Mouse (Mus musculus): ENCODE measurements at regions not wholly inside any gene's neighbourhood (a gene's known extent, or its start where the extent isn't known, plus 50 kb on each side); places are given as distances from the start of the nearest gene placed in this dataset.

DNA sequence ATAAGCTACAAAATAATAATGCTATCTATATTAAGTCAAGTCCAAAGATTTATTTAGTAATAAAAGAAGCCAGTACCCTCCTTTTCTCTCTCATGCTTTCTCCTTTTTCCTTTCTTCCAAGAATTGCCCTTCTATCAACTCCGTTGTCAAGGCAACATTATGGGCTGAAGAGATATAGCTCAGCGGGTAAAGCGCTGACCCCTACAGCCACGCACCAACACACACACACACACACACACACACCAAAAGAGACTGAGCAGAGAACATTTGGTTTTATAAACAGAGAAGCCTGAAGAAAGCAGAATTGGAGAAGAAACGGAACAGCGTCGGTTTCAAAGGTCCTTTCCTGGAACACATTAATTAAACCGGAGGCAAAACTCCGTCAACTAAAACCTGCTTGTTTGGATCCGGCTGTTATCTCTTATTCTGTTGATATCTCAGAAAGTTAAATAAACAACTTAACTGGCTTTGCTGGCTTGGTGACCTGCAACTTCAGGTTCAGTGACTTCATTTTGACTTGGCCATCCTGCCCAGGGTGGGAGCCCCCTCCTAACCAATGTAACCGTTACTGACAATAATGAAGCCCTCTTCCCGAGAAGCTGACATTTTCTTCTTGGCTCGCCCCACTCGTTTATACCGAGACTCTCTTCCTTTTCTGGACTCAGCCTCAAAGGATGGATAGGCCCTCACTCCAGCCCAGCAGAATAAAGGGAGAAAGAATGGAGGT is 394.5 kb upstream of the Gm10131 start:
- 78% methylated on average over 15 of the region's 15 CpGs for WGBS
- H3K4me1 ChIP-seq (ENCODE audit: control insufficient read depth, insufficient read depth, low read length): no peaks in the 10 kb centered on the region
- no peak overlapping the region for H3K27ac ChIP-seq (ENCODE audit: insufficient read depth, low read depth, low read length)
- no peak for TF ChIP-seq CTCF (IDR thresholded peaks at IDR 0.05; ENCODE audit: insufficient read depth, low read depth, low read length)
- TF ChIP-seq POLR2A (IDR thresholded peaks at IDR 0.05; ENCODE audit: insufficient read depth, low read depth, low read length): no peak
- H3K4me3 ChIP-seq (ENCODE audit: insufficient read depth, low read depth, low read length): no peak overlapping the region

DNA sequence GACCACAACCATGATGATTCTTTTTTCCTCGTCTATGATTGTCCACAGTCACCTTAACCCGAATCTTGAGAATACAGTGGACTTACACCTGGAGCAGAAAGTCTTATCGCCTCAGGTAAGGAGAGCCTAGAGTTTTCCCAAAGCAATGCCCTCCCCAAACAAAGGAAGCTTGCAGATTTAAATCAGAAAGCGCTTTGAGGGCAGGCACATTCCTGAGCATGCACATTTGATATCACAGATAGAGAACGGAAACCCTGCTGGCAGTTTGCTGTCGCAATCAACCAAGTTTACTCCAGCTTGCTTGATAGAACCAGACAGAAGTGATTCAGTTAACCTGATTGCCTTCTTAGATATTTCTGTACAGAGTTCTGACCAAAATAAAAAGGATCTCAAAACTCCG is 393.6 kb upstream of the Gm10131 start:
- no peak overlapping the region for H3K4me3 ChIP-seq (ENCODE audit: insufficient read depth, low read depth, low read length)

DNA sequence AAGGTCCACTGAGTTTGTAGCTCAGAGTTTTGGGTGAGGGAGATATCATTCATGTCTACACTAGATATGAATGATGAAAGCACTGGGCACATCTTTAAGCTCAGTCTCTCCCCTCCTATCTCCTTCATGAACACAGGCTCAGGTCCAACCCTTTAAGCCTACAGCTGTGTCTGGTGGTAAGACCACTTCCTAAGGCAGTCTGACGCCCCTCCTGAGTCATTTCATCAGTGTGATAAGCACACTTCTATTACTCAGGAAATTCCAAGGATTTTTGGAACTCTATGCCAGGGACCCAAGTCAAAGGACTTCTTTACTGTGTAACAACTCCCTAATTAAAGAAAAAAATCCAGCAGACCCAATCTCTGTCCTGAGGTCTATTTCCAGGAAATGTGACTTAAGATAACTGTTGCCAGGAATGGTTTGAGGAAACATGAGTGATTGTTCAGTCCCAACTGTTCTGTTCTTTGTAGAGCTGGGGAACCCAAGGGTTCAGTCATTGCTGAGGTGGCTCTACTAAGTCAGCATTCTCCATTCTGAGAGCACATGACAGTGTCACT is 391.1 kb upstream of the Gm10131 start:
- H3K4me1 ChIP-seq (ENCODE audit: control insufficient read depth, insufficient read depth, low read length): no peaks in the 10 kb centered on the region
- H3K4me3 ChIP-seq (ENCODE audit: insufficient read depth, low read depth, low read length): no peak overlapping the region
- no peak for TF ChIP-seq CTCF (IDR thresholded peaks at IDR 0.05; ENCODE audit: insufficient read depth, low read depth, low read length)
- no peak for TF ChIP-seq POLR2A (IDR thresholded peaks at IDR 0.05; ENCODE audit: insufficient read depth, low read depth, low read length)
- H3K27ac ChIP-seq (ENCODE audit: insufficient read depth, low read depth, low read length): no peak overlapping the region
- 78% methylated on average over 1 of the region's 1 CpGs for WGBS

More for the DNA sequence above, 393.6 kb upstream of the Gm10131 start:
- no peaks in the 10 kb centered on the region for H3K4me1 ChIP-seq (ENCODE audit: control insufficient read depth, insufficient read depth, low read length)
- no peak for TF ChIP-seq POLR2A (IDR thresholded peaks at IDR 0.05; ENCODE audit: insufficient read depth, low read depth, low read length)
- TF ChIP-seq CTCF (IDR thresholded peaks at IDR 0.05; ENCODE audit: insufficient read depth, low read depth, low read length): no peak
- 89% methylated on average over 7 of the region's 7 CpGs for WGBS
- no peak overlapping the region for H3K27ac ChIP-seq (ENCODE audit: insufficient read depth, low read depth, low read length)

DNA sequence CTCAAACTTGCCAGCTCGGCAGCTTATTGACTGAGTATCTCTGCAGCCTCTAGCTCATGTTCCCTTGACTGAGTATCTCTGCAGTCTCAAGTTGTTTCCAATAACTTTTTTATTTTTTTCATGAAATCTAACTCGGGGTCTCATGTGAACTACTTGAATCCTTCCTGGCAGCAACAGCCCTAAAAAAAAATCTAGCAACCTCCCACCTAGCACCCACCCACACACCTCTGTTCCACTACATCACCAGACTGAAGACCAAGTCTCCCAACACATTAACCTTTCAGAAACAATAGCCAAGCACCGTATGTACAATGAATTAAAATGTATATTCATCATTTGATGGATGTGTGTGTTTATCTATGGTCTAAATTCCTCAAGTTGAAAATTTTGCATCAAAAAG is 387.7 kb upstream of the Gm10131 start:
- WGBS: 80% methylated on average over 3 of the region's 3 CpGs
- no peaks in the 10 kb centered on the region for H3K4me1 ChIP-seq (ENCODE audit: control insufficient read depth, insufficient read depth, low read length)
- H3K4me3 ChIP-seq (ENCODE audit: insufficient read depth, low read depth, low read length): no peak overlapping the region
- no peak overlapping the region for H3K27ac ChIP-seq (ENCODE audit: insufficient read depth, low read depth, low read length)
- TF ChIP-seq CTCF (IDR thresholded peaks at IDR 0.05; ENCODE audit: insufficient read depth, low read depth, low read length): no peak

DNA sequence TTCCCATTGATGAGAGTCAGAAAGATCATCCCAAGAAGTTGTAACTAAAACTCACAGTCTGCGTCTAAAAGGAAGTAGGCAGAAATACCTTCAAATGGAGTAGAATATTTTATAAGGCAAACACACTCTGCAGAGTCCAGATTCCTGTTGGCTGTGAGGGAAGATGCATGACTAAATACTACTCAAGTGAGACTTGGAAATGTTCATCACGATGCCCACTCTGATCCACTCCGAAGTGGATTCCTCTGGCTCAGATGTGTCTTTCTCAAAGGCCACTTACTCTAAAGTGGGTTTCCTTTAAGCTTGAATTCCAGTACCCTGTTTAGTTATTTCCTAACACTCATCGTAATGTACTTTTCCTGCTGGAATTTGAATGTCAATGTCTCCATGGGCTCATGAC is 385.2 kb upstream of the Gm10131 start:
- no peak for TF ChIP-seq POLR2A (IDR thresholded peaks at IDR 0.05; ENCODE audit: insufficient read depth, low read depth, low read length)
- TF ChIP-seq CTCF (IDR thresholded peaks at IDR 0.05; ENCODE audit: insufficient read depth, low read depth, low read length): no peak
- no peak overlapping the region for H3K27ac ChIP-seq (ENCODE audit: insufficient read depth, low read depth, low read length)
- WGBS: 96% methylated on average over 4 of the region's 4 CpGs
- no peak overlapping the region for H3K4me3 ChIP-seq (ENCODE audit: insufficient read depth, low read depth, low read length)
- H3K4me1 ChIP-seq (ENCODE audit: control insufficient read depth, insufficient read depth, low read length): no peaks in the 10 kb centered on the region

DNA sequence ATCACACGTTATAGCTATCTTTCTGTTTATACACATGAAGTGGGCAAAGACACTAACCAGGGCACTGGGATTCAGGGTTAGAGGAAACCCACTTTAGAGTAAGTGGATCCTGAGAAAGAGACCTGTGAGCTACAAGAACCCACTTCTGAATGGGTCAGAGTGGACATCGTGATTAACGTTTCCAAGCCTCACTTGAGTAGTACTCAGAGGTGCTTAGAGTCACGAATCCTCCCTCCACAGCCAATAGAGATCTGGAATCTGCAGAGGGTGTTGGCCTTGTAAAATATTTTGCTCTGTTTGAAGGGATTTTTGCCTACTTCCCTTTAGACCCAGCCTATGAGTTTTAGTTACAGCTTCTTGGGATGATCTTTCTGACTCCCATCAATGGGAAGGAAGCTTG is 384.4 kb upstream of the Gm10131 start:
- WGBS: 90% methylated on average over 4 of the region's 4 CpGs
- no peaks in the 10 kb centered on the region for H3K4me1 ChIP-seq (ENCODE audit: control insufficient read depth, insufficient read depth, low read length)
- TF ChIP-seq POLR2A (IDR thresholded peaks at IDR 0.05; ENCODE audit: insufficient read depth, low read depth, low read length) (no peak), CTCF (IDR thresholded peaks at IDR 0.05; ENCODE audit: insufficient read depth, low read depth, low read length) (no peak)
- no peak overlapping the region for H3K4me3 ChIP-seq (ENCODE audit: insufficient read depth, low read depth, low read length)
- no peak overlapping the region for H3K27ac ChIP-seq (ENCODE audit: insufficient read depth, low read depth, low read length)

DNA sequence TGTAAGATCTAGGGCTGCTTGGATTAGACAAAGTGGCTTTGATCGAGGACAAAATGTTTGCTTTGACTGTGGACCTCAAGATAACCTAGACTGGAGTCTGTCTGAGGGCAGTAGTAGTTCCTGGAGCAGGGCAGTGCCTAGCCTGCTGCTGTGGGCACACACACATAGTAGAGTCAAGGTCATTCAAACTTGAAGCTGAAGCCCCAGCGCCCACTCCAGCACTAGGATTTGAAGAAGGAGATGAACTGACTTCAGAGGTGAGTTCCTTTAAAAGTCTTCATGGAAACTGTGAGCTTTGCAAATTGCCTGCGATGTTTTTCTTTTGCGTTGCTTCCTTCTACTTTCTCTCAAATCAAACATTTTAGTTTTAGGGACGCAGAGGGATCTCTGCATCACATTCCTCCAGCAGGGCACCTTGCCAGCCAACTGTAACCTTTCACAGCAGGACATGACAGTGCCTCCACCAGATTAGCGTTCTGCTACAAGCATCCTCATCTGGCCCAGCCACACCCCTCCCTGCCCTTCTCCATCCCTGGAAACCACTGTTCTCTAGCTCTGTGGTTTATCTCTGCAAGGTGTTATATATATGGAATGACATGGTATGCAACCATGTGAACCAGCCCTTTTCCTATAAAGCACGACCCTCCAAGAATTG is 377.3 kb upstream of the Gm10131 start:
- Histone ChIP-seq H3K27ac (ENCODE audit: insufficient read depth, low read depth, low read length) (no peak overlapping the region), H3K4me3 (ENCODE audit: insufficient read depth, low read depth, low read length) (no peak overlapping the region), H3K4me1 (ENCODE audit: control insufficient read depth, insufficient read depth, low read length) (no peaks in the 10 kb centered on the region)
- WGBS: 77% methylated on average over 7 of the region's 7 CpGs
- TF ChIP-seq POLR2A (IDR thresholded peaks at IDR 0.05; ENCODE audit: insufficient read depth, low read depth, low read length) (no peak), CTCF (IDR thresholded peaks at IDR 0.05; ENCODE audit: insufficient read depth, low read depth, low read length) (no peak)

DNA sequence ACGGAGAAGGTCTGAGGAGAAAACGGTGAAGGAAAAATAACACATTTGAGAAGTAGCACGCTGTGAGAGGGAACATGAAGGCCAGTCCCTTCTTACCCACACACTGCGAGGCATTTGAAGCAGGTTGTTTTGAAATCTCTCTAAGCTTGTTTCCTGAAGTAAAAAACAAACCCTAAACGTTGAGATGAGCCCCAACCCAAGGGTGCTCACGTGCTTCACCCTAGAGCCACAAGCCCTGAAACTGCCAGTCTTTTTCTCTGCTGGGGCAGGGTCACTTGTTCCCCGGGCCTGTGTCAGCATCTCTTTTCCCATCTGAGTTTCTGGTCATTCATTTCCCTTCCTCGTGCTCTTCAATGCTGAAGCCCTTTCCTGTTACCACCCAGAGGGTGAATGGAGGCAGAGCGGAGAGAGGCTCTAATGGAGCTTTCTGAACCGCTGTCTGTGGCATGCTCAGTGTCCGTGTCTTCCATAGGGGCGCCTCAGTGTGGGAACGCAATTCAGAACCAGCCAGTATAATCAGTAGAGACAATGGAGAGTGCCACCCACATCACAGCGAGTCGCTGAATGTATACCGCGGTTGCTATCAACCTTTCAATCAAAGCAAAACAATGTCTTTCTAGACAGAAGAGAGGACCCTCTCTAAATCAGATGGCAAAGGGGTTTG is 375.0 kb upstream of the Gm10131 start:
- TF ChIP-seq POLR2A (IDR thresholded peaks at IDR 0.05; ENCODE audit: insufficient read depth, low read depth, low read length) (no peak), CTCF (IDR thresholded peaks at IDR 0.05; ENCODE audit: insufficient read depth, low read depth, low read length) (no peak)
- Histone ChIP-seq H3K27ac (ENCODE audit: insufficient read depth, low read depth, low read length) (no peak overlapping the region), H3K4me1 (ENCODE audit: control insufficient read depth, insufficient read depth, low read length) (peaks cover 3% of the 10 kb centered on the region; the same call in 1 of the 2 replicates), H3K4me3 (ENCODE audit: insufficient read depth, low read depth, low read length) (no peak overlapping the region)
- WGBS: 65% methylated on average over 17 of the region's 17 CpGs

DNA sequence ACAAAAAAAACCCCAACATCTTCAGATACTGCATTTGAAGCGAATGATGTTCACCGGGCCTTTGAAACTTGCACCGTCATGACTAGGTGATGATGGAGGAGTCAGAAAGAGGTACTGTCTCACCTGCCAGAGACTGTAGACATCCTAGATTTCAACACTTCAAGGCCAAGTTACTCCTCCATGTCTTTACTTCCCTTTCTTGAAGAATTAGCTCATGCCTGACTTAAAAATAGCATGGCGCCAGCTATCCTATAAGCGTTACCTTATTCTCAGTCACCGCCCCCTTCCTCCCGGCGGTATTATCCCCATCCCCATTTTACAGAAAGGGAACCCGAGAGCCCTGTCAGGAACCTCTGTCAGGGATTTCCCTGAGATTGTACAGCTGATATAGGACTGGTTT is 374.4 kb upstream of the Gm10131 start:
- WGBS: 95% methylated on average over 9 of the region's 9 CpGs
- Histone ChIP-seq H3K4me1 (ENCODE audit: control insufficient read depth, insufficient read depth, low read length) (peaks cover 3% of the 10 kb centered on the region; the same call in 1 of the 2 replicates), H3K27ac (ENCODE audit: insufficient read depth, low read depth, low read length) (no peak overlapping the region), H3K4me3 (ENCODE audit: insufficient read depth, low read depth, low read length) (no peak overlapping the region)
- no peak for TF ChIP-seq CTCF (IDR thresholded peaks at IDR 0.05; ENCODE audit: insufficient read depth, low read depth, low read length)
- no peak for TF ChIP-seq POLR2A (IDR thresholded peaks at IDR 0.05; ENCODE audit: insufficient read depth, low read depth, low read length)
